Mouse (Mus musculus): ENCODE measurements around the gene Ptprj.

GRCm38 (mm10) chr2:90462252-90462651, 118.2 kb downstream of the Ptprj start:
- no peak for TF ChIP-seq CTCF (IDR thresholded peaks at IDR 0.05; ENCODE audit: control insufficient read depth, insufficient read depth, low read length)
- TF ChIP-seq POLR2A (IDR thresholded peaks at IDR 0.05; ENCODE audit: borderline replicate concordance, control insufficient read depth, low read depth, low read length) = no peak

Data from bone marrow, adult 2 months (tissue).